Mouse (Mus musculus): ENCODE measurements around the gene Tbc1d16. TPM values are rescaled to one million over a fixed set of nuclear protein-coding genes. Genes with fewer than 3 reads are reported as not detected.

The Tbc1d16 gene
- polyA plus RNA-seq, 1 experiment from 2014 or later = 13.6 TPM

GRCm38 (mm10) chr11:119203423-119203822 lies 24.9 kb downstream of the Tbc1d16 start:
- H3K36me3 ChIP-seq (ENCODE audit: control insufficient read depth, insufficient read depth, low read length) = peaks cover 12% of the 10 kb centered on the region
- H3K9ac ChIP-seq (ENCODE audit: low read length) = no peak overlapping the region
- 45% methylated on average over 5 of the region's 5 CpGs for WGBS
- no peak overlapping the region for H3K27ac ChIP-seq (ENCODE audit: low read length)
- no peaks in the 10 kb centered on the region for H3K27me3 ChIP-seq (ENCODE audit: control insufficient read depth, insufficient read depth, low read length)
- no peak for ATAC-seq (ENCODE audit: insufficient read depth, low FRiP score)
- H3K4me3 ChIP-seq (replicated peaks; ENCODE audit: low read length) = no peak overlapping the region
- H3K4me2 ChIP-seq (ENCODE audit: low read depth, low read length) = no peak overlapping the region
- no peaks in the 10 kb centered on the region for H3K4me1 ChIP-seq (ENCODE audit: control insufficient read depth, insufficient read depth, low read length)
- no peaks in the 10 kb centered on the region for H3K9me3 ChIP-seq (replicated peaks; ENCODE audit: control insufficient read depth, low read length)

GRCm38 (mm10) chr11:119199233-119199601 lies 29.1 kb downstream of the Tbc1d16 start:
- Histone ChIP-seq H3K27me3 (ENCODE audit: control insufficient read depth, insufficient read depth, low read length) (no peaks in the 10 kb centered on the region), H3K36me3 (ENCODE audit: control insufficient read depth, insufficient read depth, low read length) (no peaks in the 10 kb centered on the region), H3K9ac (ENCODE audit: low read length) (no peak overlapping the region), H3K4me3 (replicated peaks; ENCODE audit: low read length) (no peak overlapping the region), H3K9me3 (replicated peaks; ENCODE audit: control insufficient read depth, low read length) (no peaks in the 10 kb centered on the region), H3K27ac (ENCODE audit: low read length) (no peak overlapping the region), H3K4me2 (ENCODE audit: low read depth, low read length) (no peak overlapping the region), H3K4me1 (ENCODE audit: control insufficient read depth, insufficient read depth, low read length) (no peaks in the 10 kb centered on the region)
- no peak for ATAC-seq (ENCODE audit: insufficient read depth, low FRiP score)
- 87% methylated on average over 4 of the region's 4 CpGs for WGBS

GRCm38 (mm10) chr11:119198564-119199232 lies 29.6 kb downstream of the Tbc1d16 start:
- H3K27me3 ChIP-seq (ENCODE audit: control insufficient read depth, insufficient read depth, low read length) = no peaks in the 10 kb centered on the region
- WGBS = 61% methylated on average over 26 of the region's 26 CpGs
- H3K4me3 ChIP-seq (replicated peaks; ENCODE audit: low read length) = no peak overlapping the region
- H3K9me3 ChIP-seq (replicated peaks; ENCODE audit: control insufficient read depth, low read length) = no peaks in the 10 kb centered on the region
- no peak overlapping the region for H3K9ac ChIP-seq (ENCODE audit: low read length)
- no peak overlapping the region for H3K27ac ChIP-seq (ENCODE audit: low read length)
- no peaks in the 10 kb centered on the region for H3K36me3 ChIP-seq (ENCODE audit: control insufficient read depth, insufficient read depth, low read length)
- H3K4me2 ChIP-seq (ENCODE audit: low read depth, low read length) = no peak overlapping the region
- no peak for ATAC-seq (ENCODE audit: insufficient read depth, low FRiP score)
- no peaks in the 10 kb centered on the region for H3K4me1 ChIP-seq (ENCODE audit: control insufficient read depth, insufficient read depth, low read length)

- no peaks in the 10 kb centered on the region for H3K9me3 ChIP-seq (replicated peaks; ENCODE audit: control insufficient read depth, low read length)
- WGBS = 86% methylated on average over 18 of the region's 18 CpGs
- H3K27me3 ChIP-seq (ENCODE audit: control insufficient read depth, insufficient read depth, low read length) = no peaks in the 10 kb centered on the region
- H3K4me3 ChIP-seq (replicated peaks; ENCODE audit: low read length) = no peak overlapping the region
- no peak overlapping the region for H3K9ac ChIP-seq (ENCODE audit: low read length)
- no peak overlapping the region for H3K4me2 ChIP-seq (ENCODE audit: low read depth, low read length)
- H3K36me3 ChIP-seq (ENCODE audit: control insufficient read depth, insufficient read depth, low read length) = no peaks in the 10 kb centered on the region
- 0 out of 2 replicates have a peak, but pooled peaks cover under 1% of the 10 kb centered on the region for H3K4me1 ChIP-seq (ENCODE audit: control insufficient read depth, insufficient read depth, low read length)
- ATAC-seq (ENCODE audit: insufficient read depth, low FRiP score) = no peak; the same call in 1 of the 2 replicates
- H3K27ac ChIP-seq (ENCODE audit: low read length) = no peak overlapping the region
Measured at GRCm38 (mm10) chr11:119197618-119198563, 30.4 kb downstream of the Tbc1d16 start.

GRCm38 (mm10) chr11:119192605-119193004 lies 35.7 kb downstream of the Tbc1d16 start:
- H3K27ac ChIP-seq (ENCODE audit: low read length) = peak overlapping the region; percentile 60
- WGBS = 61% methylated on average over 9 of the region's 9 CpGs

GRCm38 (mm10) chr11:119192176-119192575 lies 36.1 kb downstream of the Tbc1d16 start:
- no peak overlapping the region for H3K9ac ChIP-seq (ENCODE audit: low read length)

More at GRCm38 (mm10) chr11:119192605-119193004, 35.7 kb downstream of the Tbc1d16 start:
- Histone ChIP-seq H3K4me1 (ENCODE audit: control insufficient read depth, insufficient read depth, low read length) (peaks cover 37% of the 10 kb centered on the region), H3K4me3 (replicated peaks; ENCODE audit: low read length) (no peak overlapping the region), H3K9ac (ENCODE audit: low read length) (no peak overlapping the region), H3K4me2 (ENCODE audit: low read depth, low read length) (no peak overlapping the region), H3K36me3 (ENCODE audit: control insufficient read depth, insufficient read depth, low read length) (no peaks in the 10 kb centered on the region), H3K27me3 (ENCODE audit: control insufficient read depth, insufficient read depth, low read length) (no peaks in the 10 kb centered on the region), H3K9me3 (replicated peaks; ENCODE audit: control insufficient read depth, low read length) (no peaks in the 10 kb centered on the region)
- no peak for ATAC-seq (ENCODE audit: insufficient read depth, low FRiP score)

GRCm38 (mm10) chr11:119191606-119192081 lies 36.7 kb downstream of the Tbc1d16 start:
- Histone ChIP-seq H3K4me1 (ENCODE audit: control insufficient read depth, insufficient read depth, low read length) (peaks cover 37% of the 10 kb centered on the region), H3K36me3 (ENCODE audit: control insufficient read depth, insufficient read depth, low read length) (no peaks in the 10 kb centered on the region), H3K27ac (ENCODE audit: low read length) (no peak overlapping the region), H3K4me3 (replicated peaks; ENCODE audit: low read length) (no peak overlapping the region), H3K9ac (ENCODE audit: low read length) (no peak overlapping the region), H3K4me2 (ENCODE audit: low read depth, low read length) (no peak overlapping the region), H3K9me3 (replicated peaks; ENCODE audit: control insufficient read depth, low read length) (no peaks in the 10 kb centered on the region), H3K27me3 (ENCODE audit: control insufficient read depth, insufficient read depth, low read length) (no peaks in the 10 kb centered on the region)
- no peak for ATAC-seq (ENCODE audit: insufficient read depth, low FRiP score)
- WGBS = 76% methylated on average over 9 of the region's 9 CpGs

More at GRCm38 (mm10) chr11:119192176-119192575, 36.1 kb downstream of the Tbc1d16 start:
- no peak overlapping the region for H3K4me2 ChIP-seq (ENCODE audit: low read depth, low read length)
- WGBS = 63% methylated on average over 5 of the region's 5 CpGs
- ATAC-seq (ENCODE audit: insufficient read depth, low FRiP score) = 0 out of 2 replicates have a peak, but pooled peaks have one; percentile 12
- peak overlapping the region; percentile 60 for H3K27ac ChIP-seq (ENCODE audit: low read length)
- H3K9me3 ChIP-seq (replicated peaks; ENCODE audit: control insufficient read depth, low read length) = no peaks in the 10 kb centered on the region
- H3K4me1 ChIP-seq (ENCODE audit: control insufficient read depth, insufficient read depth, low read length) = peaks cover 37% of the 10 kb centered on the region
- H3K4me3 ChIP-seq (replicated peaks; ENCODE audit: low read length) = no peak overlapping the region
- H3K27me3 ChIP-seq (ENCODE audit: control insufficient read depth, insufficient read depth, low read length) = no peaks in the 10 kb centered on the region
- no peaks in the 10 kb centered on the region for H3K36me3 ChIP-seq (ENCODE audit: control insufficient read depth, insufficient read depth, low read length)

GRCm38 (mm10) chr11:119190498-119190897 lies 37.8 kb downstream of the Tbc1d16 start:
- Histone ChIP-seq H3K27ac (ENCODE audit: low read length) (no peak overlapping the region), H3K9me3 (replicated peaks; ENCODE audit: control insufficient read depth, low read length) (no peaks in the 10 kb centered on the region), H3K4me2 (ENCODE audit: low read depth, low read length) (no peak overlapping the region), H3K4me3 (replicated peaks; ENCODE audit: low read length) (no peak overlapping the region), H3K9ac (ENCODE audit: low read length) (peak overlapping the region; percentile 51; the same call in 1 of the 2 replicates), H3K4me1 (ENCODE audit: control insufficient read depth, insufficient read depth, low read length) (peaks cover 37% of the 10 kb centered on the region), H3K27me3 (ENCODE audit: control insufficient read depth, insufficient read depth, low read length) (no peaks in the 10 kb centered on the region), H3K36me3 (ENCODE audit: control insufficient read depth, insufficient read depth, low read length) (no peaks in the 10 kb centered on the region)
- 30% methylated on average over 11 of the region's 11 CpGs for WGBS
- peak; percentile 70; the same call in 1 of the 2 replicates for ATAC-seq (ENCODE audit: insufficient read depth, low FRiP score)

- Histone ChIP-seq H3K27ac (ENCODE audit: low read length) (no peak overlapping the region; the same call in 1 of the 2 replicates), H3K9ac (ENCODE audit: low read length) (no peak overlapping the region), H3K9me3 (replicated peaks; ENCODE audit: control insufficient read depth, low read length) (no peaks in the 10 kb centered on the region), H3K4me3 (replicated peaks; ENCODE audit: low read length) (no peak overlapping the region), H3K27me3 (ENCODE audit: control insufficient read depth, insufficient read depth, low read length) (no peaks in the 10 kb centered on the region), H3K4me1 (ENCODE audit: control insufficient read depth, insufficient read depth, low read length) (peaks cover 37% of the 10 kb centered on the region), H3K4me2 (ENCODE audit: low read depth, low read length) (no peak overlapping the region), H3K36me3 (ENCODE audit: control insufficient read depth, insufficient read depth, low read length) (no peaks in the 10 kb centered on the region)
- 92% methylated on average over 3 of the region's 3 CpGs for WGBS
- no peak for ATAC-seq (ENCODE audit: insufficient read depth, low FRiP score)
Measured at GRCm38 (mm10) chr11:119189319-119189718, 39.0 kb downstream of the Tbc1d16 start.
